Mouse (Mus musculus) kidney, adult 2 months (tissue): ENCODE measurements around the gene Scgn. TPM values are rescaled to one million over a fixed set of nuclear protein-coding genes. Genes with fewer than 3 reads are reported as not detected.
A peak's percentile ranks its signal among the peaks of the same experiment; 100 is the strongest.

Experiments
- DNase-seq: peaks from one replicate; pipeline ENCODE4 v3.0.0; 2021
- H3K27ac ChIP-seq: fragments of 200-500 bp; 2 replicates; pipeline ENCODE4 v1.5.1; 2012; ENCODE audit warnings: low read depth, low read length, control low read depth, inconsistent platforms; ENCODE audit not compliant: insufficient read depth
- H3K27me3 ChIP-seq: fragments of 200-500 bp; replicated peaks from 2 replicates; pipeline ENCODE4 v1.6.1; 2012; ENCODE audit warnings: mild to moderate bottlenecking, moderate library complexity, low read length, inconsistent platforms; ENCODE audit not compliant: control insufficient read depth, insufficient read depth
- H3K36me3 ChIP-seq: fragments of 200-500 bp; 2 replicates; pipeline ENCODE4 v1.6.1; 2012; ENCODE audit warnings: mild to moderate bottlenecking, moderate library complexity, low read length, inconsistent platforms; ENCODE audit not compliant: control insufficient read depth, insufficient read depth
- H3K4me1 ChIP-seq: fragments of 200-500 bp; 2 replicates; pipeline ENCODE4 v1.6.1; 2011; ENCODE audit warnings: low read length; ENCODE audit not compliant: control insufficient read depth, insufficient read depth
- H3K4me3 ChIP-seq: fragments of 200-500 bp; 2 replicates; pipeline ENCODE4 v1.5.1; 2011; ENCODE audit warnings: mild to moderate bottlenecking, low read depth, low read length, control low read depth; ENCODE audit not compliant: insufficient read depth
- CTCF ChIP-seq: fragments of 200-500 bp; conservative IDR thresholded peaks from 2 replicates; pipeline ENCODE4 v1.5.1; 2011; ENCODE audit warnings: low read depth, mild to moderate bottlenecking, control low read depth, low read length, moderate library complexity, mixed read lengths; ENCODE audit not compliant: insufficient read depth, insufficient read length
- POLR2A ChIP-seq: fragments of 200-500 bp; IDR thresholded peaks from one replicate; pipeline ENCODE4 v1.6.1; 2011; ENCODE audit warnings: low read depth, low read length, control low read depth
- whole genome bisulfite sequencing: fragments of 180-500 bp; shearing (Covaris S2); methylation state at CpG from one replicate; pipeline ENCODE4 v1.1.7; 2018; 5-methylcytosine and 5-hydroxymethylcytosine counted together
- polyA plus RNA-seq: library from polyadenylated mRNA; depleted of rRNA; stranded (reverse); fragments of >200 nt; gene quantifications from 2 replicates; pipeline ENCODE4 v1.2.3, GENCODE M21; 2012

Scgn gene
- polyA plus RNA-seq, 1 experiment = not detected

- Histone ChIP-seq H3K27ac (no peak overlapping the region), H3K36me3 (no peaks in the 10 kb centered on the region), H3K4me3 (no peak overlapping the region), H3K27me3 (no peaks in the 10 kb centered on the region), H3K4me1 (no peaks in the 10 kb centered on the region)
- TF ChIP-seq CTCF (no peak), POLR2A (no peak)
- DNase-seq = no peak
- WGBS = 63% methylated on average over 2 of the region's 2 CpGs
These were observed 65.2 kb downstream of the Scgn start for GRCm38 (mm10) chr13:23925792-23926191.

GRCm38 (mm10) chr13:23917674-23918073, 73.3 kb downstream of the Scgn start:
- no peaks in the 10 kb centered on the region for H3K27me3 ChIP-seq
- no peak for TF ChIP-seq CTCF
- TF ChIP-seq POLR2A = no peak
- H3K4me1 ChIP-seq = peaks cover 12% of the 10 kb centered on the region
- 55% methylated on average over 4 of the region's 4 CpGs for WGBS
- H3K27ac ChIP-seq = no peak overlapping the region
- DNase-seq = peak; percentile 61
- no peak overlapping the region for H3K4me3 ChIP-seq
- H3K36me3 ChIP-seq = no peaks in the 10 kb centered on the region

- TF ChIP-seq POLR2A (no peak), CTCF (no peak)
- no peak for DNase-seq
These were observed 74.9 kb downstream of the Scgn start for GRCm38 (mm10) chr13:23916132-23916531.

GRCm38 (mm10) chr13:23914376-23915167, 76.4 kb downstream of the Scgn start, which contains the start of gene Slc17a4:
Slc17a4 (minus strand) TSS chr13:23915009.
- Histone ChIP-seq H3K4me3 (no peak within 1 kb of the TSS), H3K27ac (peak within 1 kb of the TSS; percentile 70; the same call in 1 of the 2 replicates), H3K27me3 (no peaks in the 10 kb centered on the region), H3K4me1 (peaks cover 12% of the 10 kb centered on the region), H3K36me3 (no peaks in the 10 kb centered on the region)
- DNase-seq = peak; percentile 56
- WGBS = 20% methylated on average over 9 of the region's 9 CpGs
- no peak for TF ChIP-seq POLR2A
- TF ChIP-seq CTCF = no peak

More at GRCm38 (mm10) chr13:23916132-23916531, 74.9 kb downstream of the Scgn start:
- 97% methylated on average over 1 of the region's 1 CpGs for WGBS
- no peaks in the 10 kb centered on the region for H3K27me3 ChIP-seq
- no peak overlapping the region for H3K27ac ChIP-seq
- H3K4me1 ChIP-seq = peaks cover 12% of the 10 kb centered on the region
- no peak overlapping the region for H3K4me3 ChIP-seq
- H3K36me3 ChIP-seq = no peaks in the 10 kb centered on the region

DNA sequence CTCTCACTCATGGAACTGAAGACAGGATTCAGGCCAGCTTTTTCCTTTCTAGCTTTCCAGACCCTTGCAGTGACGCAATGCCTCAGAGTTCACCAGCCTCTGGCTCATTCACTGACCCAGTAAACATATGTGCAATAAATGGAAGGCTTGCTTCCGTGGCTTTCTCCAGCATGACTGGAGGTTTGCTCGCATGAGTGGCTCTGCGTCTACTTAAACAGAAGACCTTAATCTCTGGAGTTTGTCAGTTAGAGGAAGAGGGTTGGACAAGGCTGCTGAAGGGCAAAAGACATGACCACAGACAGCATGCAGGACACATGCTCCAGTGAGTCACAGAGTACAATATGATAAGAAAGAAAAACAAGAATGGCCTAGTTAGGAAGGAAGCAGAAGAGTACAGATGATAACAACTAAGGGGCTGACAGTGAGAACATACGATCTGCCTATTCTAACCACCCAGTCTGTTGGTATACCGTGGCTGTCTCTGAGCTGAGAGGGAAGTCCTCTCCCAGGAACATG, 77.2 kb downstream of the Scgn start:
- peak; percentile 43 for DNase-seq
- H3K36me3 ChIP-seq = no peaks in the 10 kb centered on the region
- H3K4me3 ChIP-seq = no peak overlapping the region
- H3K27ac ChIP-seq = peak overlapping the region; percentile 70; the same call in 1 of the 2 replicates
- 23% methylated on average over 6 of the region's 6 CpGs for WGBS
- TF ChIP-seq POLR2A = no peak
- TF ChIP-seq CTCF = no peak
- H3K4me1 ChIP-seq = peaks cover 12% of the 10 kb centered on the region
- H3K27me3 ChIP-seq = no peaks in the 10 kb centered on the region

GRCm38 (mm10) chr13:23911335-23911734, 79.7 kb downstream of the Scgn start:
- DNase-seq = no peak
- Histone ChIP-seq H3K36me3 (no peaks in the 10 kb centered on the region), H3K27ac (no peak overlapping the region), H3K4me3 (no peak overlapping the region), H3K27me3 (no peaks in the 10 kb centered on the region), H3K4me1 (peaks cover 12% of the 10 kb centered on the region)
- WGBS = 79% methylated on average over 5 of the region's 5 CpGs
- TF ChIP-seq POLR2A = no peak
- TF ChIP-seq CTCF = no peak

GRCm38 (mm10) chr13:23910121-23910520, 80.9 kb downstream of the Scgn start:
- H3K27me3 ChIP-seq = no peaks in the 10 kb centered on the region
- H3K4me1 ChIP-seq = peaks cover 12% of the 10 kb centered on the region
- H3K36me3 ChIP-seq = no peaks in the 10 kb centered on the region
- DNase-seq = no peak
- H3K4me3 ChIP-seq = no peak overlapping the region
- no peak overlapping the region for H3K27ac ChIP-seq
- no peak for TF ChIP-seq POLR2A
- no peak for TF ChIP-seq CTCF
- 70% methylated on average over 5 of the region's 5 CpGs for WGBS
